Mouse (Mus musculus) thymus, adult 2 months (tissue): ENCODE data around the gene Apobec1.

ENCODE experiments used
- CTCF ChIP-seq: fragments of 200-500 bp; IDR thresholded peaks from 2 replicates; pipeline ENCODE4 v1.5.1; 2012; ENCODE audit warnings: mild to moderate bottlenecking, control low read depth, low read length, moderate library complexity, borderline replicate concordance; ENCODE audit not compliant: control insufficient read depth, poor library complexity, insufficient read depth; ENCODE audit errors: extremely low read depth
- POLR2A ChIP-seq: fragments of 200-500 bp; IDR thresholded peaks from 2 replicates; pipeline ENCODE4 v1.6.1; 2012; ENCODE audit warnings: mild to moderate bottlenecking, low read length, control low read depth, moderate library complexity; ENCODE audit not compliant: control insufficient read depth, poor library complexity, insufficient read depth; ENCODE audit errors: extremely low read depth

GRCm38 (mm10) chr6:122598436-122598835 is 3.8 kb downstream of the Apobec1 start:
- TF ChIP-seq POLR2A (no peak), CTCF (no peak)
